Mouse (Mus musculus): ENCODE data around the gene Gpr15.

- TF ChIP-seq CTCF (IDR thresholded peaks at IDR 0.05; ENCODE audit: control insufficient read depth, insufficient read depth, low read length) (no peak), POLR2A (IDR thresholded peaks at IDR 0.05; ENCODE audit: borderline replicate concordance, control insufficient read depth, low read depth, low read length) (no peak)
Measured at GRCm38 (mm10) chr16:58670643-58671042, 48.2 kb downstream of the Gpr15 start.
